Mouse (Mus musculus): ENCODE results near the gene Moxd1. TPM values are rescaled to one million over a fixed set of nuclear protein-coding genes. Genes with fewer than 3 reads are reported as not detected.
A peak's percentile ranks its signal among the peaks of the same experiment; 100 is the strongest.
"Not testable (repeated sequence)": the region's sequence is repeated elsewhere in the genome, so short reads cannot be mapped to it uniquely, and the experiment has no call there.

The Moxd1 gene
- total RNA-seq, 2 experiments from 2014 or later = 0.46 to 0.86 TPM

- intact Hi-C loops (cut with DNase I) = no loop called here
- DNase-seq = no peak
These were observed 36.7 kb downstream of the Moxd1 start for GRCm38 (mm10) chr10:24259794-24260590.

- DNase-seq = no peak
- intact Hi-C loops (cut with DNase I) = no loop called here
These were observed 44.2 kb downstream of the Moxd1 start for GRCm38 (mm10) chr10:24267520-24267919.

- DNase-seq = no peak
- intact Hi-C loops (cut with DNase I) = no loop called here
These were observed 47.8 kb downstream of the Moxd1 start for GRCm38 (mm10) chr10:24271077-24271637.

- intact Hi-C loops (cut with DNase I) = no loop called here
- no peak for DNase-seq
These were observed 52.9 kb downstream of the Moxd1 start for GRCm38 (mm10) chr10:24276211-24276610.

- intact Hi-C loops (cut with DNase I) = no loop called here
- DNase-seq = no peak
These were observed 59.3 kb downstream of the Moxd1 start for GRCm38 (mm10) chr10:24282650-24283049.

GRCm38 (mm10) chr10:24291611-24292010 is 68.3 kb downstream of the Moxd1 start:
- no peak for DNase-seq

GRCm38 (mm10) chr10:24292671-24293070 is 69.4 kb downstream of the Moxd1 start:
- intact Hi-C loops (cut with DNase I) = no loop called here
- DNase-seq = no peak

More at GRCm38 (mm10) chr10:24291611-24292010, 68.3 kb downstream of the Moxd1 start:
- intact Hi-C loops (cut with DNase I) = no loop called here

- intact Hi-C loops (cut with DNase I) = loop anchor here (2.0 kb wide), 1 partner anchor 106 kb away; no protein-coding TSS in a partner anchor
These were observed 73.3 kb downstream of the Moxd1 start for GRCm38 (mm10) chr10:24296608-24297007.

GRCm38 (mm10) chr10:24297792-24298191 is 74.5 kb downstream of the Moxd1 start:
- intact Hi-C loops (cut with DNase I) = loop anchor here (1.0 to 2.0 kb wide), 3 partner anchors 107 to 319 kb away; no protein-coding TSS in a partner anchor
- DNase-seq = peak; percentile 49 to 69

More at GRCm38 (mm10) chr10:24296608-24297007, 73.3 kb downstream of the Moxd1 start:
- DNase-seq = no peak

- intact Hi-C loops (cut with DNase I) = loop anchor here (1.0 to 2.0 kb wide), 2 partner anchors 125 to 320 kb away; no protein-coding TSS in a partner anchor
- DNase-seq = peak; percentile 56 to 74
These were observed 75.2 kb downstream of the Moxd1 start for GRCm38 (mm10) chr10:24298260-24299244.

GRCm38 (mm10) chr10:24312191-24312611 is 88.9 kb downstream of the Moxd1 start:
- intact Hi-C loops (cut with DNase I) = loop anchor here (5.0 to 10.0 kb wide), 2 partner anchors 283 to 310 kb away; partner anchors contain the start of gene Ccn2
- DNase-seq = peak; percentile 77 to 82

GRCm38 (mm10) chr10:24317126-24317836 is 94.0 kb downstream of the Moxd1 start:
- DNase-seq = peak; percentile 80
- intact Hi-C loops (cut with DNase I) = loop anchor here (10.0 kb wide), 1 partner anchor 278 kb away; the partner anchor contains the start of gene Ccn2

GRCm38 (mm10) chr10:24320326-24320725 is 97.0 kb downstream of the Moxd1 start:
- DNase-seq = no peak
- intact Hi-C loops (cut with DNase I) = no loop called here

- DNase-seq = no peak
- intact Hi-C loops (cut with DNase I) = no loop called here
These were observed 99.7 kb downstream of the Moxd1 start for GRCm38 (mm10) chr10:24323066-24323465.

GRCm38 (mm10) chr10:24327265-24327664 is 103.9 kb downstream of the Moxd1 start:
- DNase-seq; intact Hi-C loops (cut with DNase I): not testable (repeated sequence)

- intact Hi-C loops (cut with DNase I) = loop anchor here (2.0 kb wide), 1 partner anchor 288 kb away; no protein-coding TSS in a partner anchor
- peak in 1 of 2 experiments; percentile 6 for DNase-seq
These were observed 109.5 kb downstream of the Moxd1 start for GRCm38 (mm10) chr10:24332799-24333198.

GRCm38 (mm10) chr10:24339593-24340143 is 116.4 kb downstream of the Moxd1 start:
- no peak for DNase-seq
- intact Hi-C loops (cut with DNase I) = no loop called here

GRCm38 (mm10) chr10:24340551-24341213 is 117.4 kb downstream of the Moxd1 start:
- no peak for DNase-seq
- intact Hi-C loops (cut with DNase I) = no loop called here

GRCm38 (mm10) chr10:24341214-24341589 is 117.9 kb downstream of the Moxd1 start:
- no peak for DNase-seq

More at GRCm38 (mm10) chr10:24341214-24341589, 117.9 kb downstream of the Moxd1 start:
- intact Hi-C loops (cut with DNase I) = no loop called here

Measured in heart, postnatal 14 days (tissue).